Mouse (Mus musculus) left cerebral cortex, postnatal 36 days (tissue): ENCODE results near the gene S1pr2. TPM values are rescaled to one million over a fixed set of nuclear protein-coding genes. Genes with fewer than 3 reads are reported as not detected.
A peak's percentile ranks its signal among the peaks of the same experiment; 100 is the strongest.
"Not testable (repeated sequence)": the region's sequence is repeated elsewhere in the genome, so short reads cannot be mapped to it uniquely, and the experiment has no call there.

Experiments
- DNase-seq, 2 experiments: peaks; one replicate each; pipeline ENCODE4 v3.0.0; 2021 to 2022; ENCODE audit warnings: low spot score in 2 of 2, mixed read lengths in 1 of 2
- intact Hi-C: fragments of 180-260 bp; cut with DNase I; formaldehyde crosslinking; loops from one replicate; pipeline ENCODE4 v1.15.1; 2025
- total RNA-seq, 2 experiments: library from RNA; stranded (reverse); gene quantifications; 2 replicates each; pipeline ENCODE4 v1.2.3; 2021

The S1pr2 gene
- total RNA-seq = 1 to 10 TPM; 3.0 to 3.6 TPM

GRCm38 (mm10) chr9:20976216-20976960, at the start of gene S1pr2:
TSS of gene S1pr2 (minus strand) at chr9:20976781.
- intact Hi-C loops = no loop called here
- peak; percentile 43 to 48 for DNase-seq

GRCm38 (mm10) chr9:21025258-21025810, 48.8 kb upstream of the S1pr2 start:
- intact Hi-C loops = no loop called here
- DNase-seq = no peak

DNA sequence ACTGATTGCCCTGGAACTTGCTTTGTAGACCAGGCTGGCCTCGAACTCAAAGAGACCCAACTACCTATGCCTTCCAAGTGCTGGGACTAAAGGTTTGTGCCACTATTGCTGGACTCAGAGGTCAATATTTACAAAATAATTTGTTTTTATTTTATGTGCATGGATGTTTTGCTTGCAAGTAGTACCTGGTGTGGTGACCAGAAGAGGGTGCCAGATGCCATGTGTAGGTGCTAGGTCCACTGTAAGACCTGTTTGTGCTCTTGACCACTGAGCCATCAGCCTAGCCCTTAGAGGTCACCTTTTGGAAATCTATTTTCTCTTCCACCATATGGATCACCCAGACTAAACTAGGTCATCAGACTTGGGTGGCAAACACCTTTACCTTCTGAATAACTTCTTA, 46.1 kb upstream of the S1pr2 start:
- intact Hi-C loops = no loop called here
- DNase-seq = no peak

- intact Hi-C loops = no loop called here
- DNase-seq = no peak
Measured at GRCm38 (mm10) chr9:21022288-21022687, 45.7 kb upstream of the S1pr2 start.

DNA sequence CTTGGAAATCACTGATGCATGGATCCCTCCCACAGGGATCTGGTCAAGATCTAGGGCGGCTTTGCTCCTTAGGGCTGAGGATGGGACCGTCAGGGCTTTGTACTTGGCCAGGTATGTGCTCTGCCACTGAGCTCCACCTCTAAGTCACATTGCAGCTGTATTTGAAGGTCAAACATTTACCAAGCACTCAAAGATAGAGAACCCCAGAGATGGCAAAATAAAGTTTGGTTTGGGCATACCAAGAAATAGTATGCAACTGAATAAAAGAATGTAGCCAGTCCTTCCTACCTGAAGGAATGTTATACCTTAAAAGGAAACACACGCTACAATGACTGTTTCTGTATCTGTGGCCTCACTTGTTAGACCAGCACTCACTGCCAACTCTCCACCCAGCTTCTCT, 44.8 kb upstream of the S1pr2 start:
- no peak for DNase-seq

DNA sequence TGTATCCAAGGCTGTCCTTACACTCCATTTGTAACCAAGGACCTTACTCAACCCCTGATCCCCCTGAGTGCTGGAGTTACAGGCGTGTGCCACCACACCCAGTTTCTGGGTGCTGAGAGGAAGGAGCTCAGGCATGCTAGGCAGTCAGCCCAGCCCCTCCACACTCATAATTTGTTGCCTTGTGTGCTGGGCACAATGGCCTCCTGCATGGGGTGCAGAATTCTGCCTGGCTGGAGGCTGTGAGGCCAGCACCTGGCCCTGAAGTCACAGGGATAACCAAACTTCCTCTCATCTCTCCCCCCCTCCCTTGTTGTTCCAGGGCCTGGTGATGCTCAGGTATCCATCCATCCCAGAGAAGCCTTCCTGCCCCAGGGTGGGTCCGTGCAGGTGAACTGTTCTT, 42.0 kb upstream of the S1pr2 start:
- intact Hi-C loops = no loop called here
- no peak for DNase-seq

More for the DNA sequence above, 44.8 kb upstream of the S1pr2 start:
- intact Hi-C loops = no loop called here

- no peak for DNase-seq
- intact Hi-C loops = no loop called here
Measured at GRCm38 (mm10) chr9:21017177-21017575, 40.6 kb upstream of the S1pr2 start.

- DNase-seq = no peak
- intact Hi-C loops = no loop called here
Measured at GRCm38 (mm10) chr9:21016331-21017176, 40.0 kb upstream of the S1pr2 start.

- peak in 1 of 2 experiments; percentile 27 for DNase-seq
- intact Hi-C loops = no loop called here
Measured at GRCm38 (mm10) chr9:21015571-21016130, 39.1 kb upstream of the S1pr2 start, which contains the start of gene Icam1. TSS of gene Icam1 (plus strand) at chr9:21015985.

DNA sequence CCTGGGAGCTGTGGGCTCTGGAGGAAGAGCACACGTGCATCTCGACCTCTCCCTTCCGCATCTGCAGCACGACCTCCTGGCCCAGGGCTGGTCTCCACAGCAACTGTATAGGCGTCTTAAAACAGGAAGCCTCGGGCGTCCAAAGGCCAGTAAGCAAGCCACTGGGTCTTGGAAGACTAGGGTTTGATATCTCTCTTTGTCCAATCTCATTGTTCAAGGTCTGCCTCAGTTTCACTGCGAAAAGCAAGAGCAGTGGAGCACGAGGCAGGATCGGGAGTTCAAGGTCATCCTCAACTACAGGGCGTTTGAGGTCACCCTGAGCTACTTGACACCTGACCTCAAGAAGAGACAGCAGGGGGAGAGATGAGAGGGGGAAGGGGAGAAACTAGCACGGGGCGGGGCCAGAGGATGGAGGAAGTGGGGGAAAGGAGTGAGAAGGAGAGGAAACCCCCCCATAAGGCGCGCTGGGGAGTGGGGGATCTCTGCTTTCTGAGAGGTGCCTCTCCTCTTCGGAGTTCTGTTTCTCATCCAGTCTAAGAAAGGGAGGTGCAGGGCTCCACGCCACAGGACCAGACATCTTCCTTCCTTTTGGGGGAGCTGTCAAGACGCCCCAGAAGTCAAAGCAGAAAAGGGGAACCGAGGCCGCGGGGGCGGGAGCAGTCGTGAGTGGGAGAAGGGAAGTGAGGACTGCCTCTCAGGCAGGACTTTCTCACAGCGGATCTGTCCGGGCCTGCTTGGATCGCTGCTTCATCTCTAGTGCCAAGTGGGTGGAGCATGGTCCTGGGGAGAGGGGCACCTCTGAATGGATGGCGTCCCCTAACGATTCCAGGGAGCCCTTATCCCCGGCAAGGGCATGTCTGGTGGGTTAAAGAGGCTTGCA, 38.4 kb upstream of the S1pr2 start:
- intact Hi-C loops = no loop called here
- peak; percentile 36 to 37 for DNase-seq

DNA sequence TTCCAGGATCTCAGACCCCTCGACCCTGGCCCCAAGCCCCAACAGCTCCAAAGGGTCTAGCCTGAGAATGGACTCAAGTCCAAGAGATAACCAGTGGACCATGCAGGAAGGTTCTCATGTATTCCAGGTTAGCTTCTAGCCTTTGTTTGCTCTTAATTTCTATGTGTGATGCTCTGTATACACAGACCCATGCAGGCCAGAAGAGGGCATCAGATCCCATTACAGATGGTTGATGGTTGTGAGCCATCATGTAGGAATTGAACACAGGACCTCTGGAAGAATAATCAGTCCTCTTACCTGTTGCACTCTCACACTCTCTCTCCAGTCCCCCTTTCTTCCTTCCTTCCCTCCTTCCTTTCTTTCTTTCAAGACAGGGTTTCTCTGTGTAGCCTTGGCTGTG, 35.8 kb upstream of the S1pr2 start:
- intact Hi-C loops = no loop called here
- no peak for DNase-seq

DNA sequence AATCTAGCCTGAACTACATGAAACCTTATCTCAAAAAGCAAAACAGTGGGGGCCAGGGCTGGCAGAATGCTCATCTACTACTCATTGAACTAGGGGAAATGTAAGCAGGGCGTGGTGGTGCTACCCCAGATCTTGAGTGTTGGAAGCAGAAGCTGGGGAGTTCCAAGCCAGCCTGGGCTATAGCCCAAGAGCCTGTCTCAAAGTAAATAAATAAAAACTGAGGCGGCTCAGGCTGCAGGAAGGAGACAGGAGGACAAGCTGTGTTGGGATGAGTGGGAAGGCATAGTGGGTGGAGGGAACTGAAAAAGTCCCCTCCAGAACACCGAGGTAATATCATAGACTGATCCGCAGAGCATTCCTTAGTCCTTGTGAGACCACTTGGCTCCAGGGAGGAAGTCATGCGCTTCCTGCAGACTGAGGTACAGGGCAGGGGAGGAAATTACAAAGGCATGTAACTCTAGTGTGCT, 35.3 kb upstream of the S1pr2 start:
- intact Hi-C loops = no loop called here
- DNase-seq = peak; percentile 22 to 31

GRCm38 (mm10) chr9:21010939-21011541, 34.5 kb upstream of the S1pr2 start:
- DNase-seq, intact Hi-C loops: not testable (repeated sequence)

DNA sequence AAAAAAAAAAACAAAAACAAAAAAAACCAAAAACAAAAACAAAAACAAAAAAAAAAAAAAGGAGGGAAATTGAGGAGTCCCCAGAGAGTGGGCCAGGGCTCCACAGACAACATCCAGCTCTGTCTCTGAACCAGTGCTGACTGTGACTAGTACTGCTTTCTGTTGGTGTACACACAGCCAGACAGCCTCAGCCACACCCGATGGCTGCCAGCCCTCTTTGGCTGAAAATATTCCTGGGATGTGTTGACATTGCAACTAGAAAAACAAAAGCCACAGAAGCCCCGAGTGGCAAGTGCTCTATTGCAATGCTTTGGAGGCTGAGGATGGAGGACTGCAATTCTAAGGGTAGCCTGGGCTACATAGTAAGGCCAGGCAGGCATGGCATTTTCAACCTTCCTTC, 33.8 kb upstream of the S1pr2 start:
- no peak for DNase-seq
- intact Hi-C loops = no loop called here

- intact Hi-C loops = no loop called here
- no peak for DNase-seq
Measured at GRCm38 (mm10) chr9:21008007-21008406, 31.4 kb upstream of the S1pr2 start.

DNA sequence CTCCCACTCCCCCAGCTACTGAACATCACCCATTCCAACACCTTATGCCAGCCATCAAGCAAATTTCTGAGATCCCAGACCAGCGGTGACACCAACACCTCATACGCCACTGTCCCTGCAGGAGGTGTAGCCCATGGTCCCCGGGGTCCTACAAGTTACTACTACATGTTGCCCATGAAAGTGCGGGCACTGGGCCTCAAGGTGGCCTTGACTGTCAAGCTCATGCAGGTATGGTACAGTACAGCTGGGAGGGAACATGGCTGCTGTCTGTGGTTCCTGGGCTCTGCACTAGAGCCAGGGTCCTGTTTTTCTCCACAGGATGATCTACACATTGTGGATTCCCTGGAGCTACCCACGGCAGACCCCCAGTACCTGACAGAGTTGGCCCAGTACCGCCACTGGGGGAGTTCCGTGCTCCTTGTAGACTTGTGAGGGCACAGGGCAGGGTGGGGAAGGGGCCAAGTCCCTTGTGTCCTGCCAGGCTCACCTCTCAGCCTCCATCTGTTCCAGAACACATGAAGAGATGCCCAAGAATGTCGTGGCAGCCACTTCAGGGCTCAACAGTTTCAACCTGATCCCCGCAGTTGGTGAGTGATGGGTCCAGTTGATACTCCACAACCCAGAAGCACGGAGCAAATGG, 30.9 kb upstream of the S1pr2 start:
- no peak for DNase-seq
- intact Hi-C loops = no loop called here

DNA sequence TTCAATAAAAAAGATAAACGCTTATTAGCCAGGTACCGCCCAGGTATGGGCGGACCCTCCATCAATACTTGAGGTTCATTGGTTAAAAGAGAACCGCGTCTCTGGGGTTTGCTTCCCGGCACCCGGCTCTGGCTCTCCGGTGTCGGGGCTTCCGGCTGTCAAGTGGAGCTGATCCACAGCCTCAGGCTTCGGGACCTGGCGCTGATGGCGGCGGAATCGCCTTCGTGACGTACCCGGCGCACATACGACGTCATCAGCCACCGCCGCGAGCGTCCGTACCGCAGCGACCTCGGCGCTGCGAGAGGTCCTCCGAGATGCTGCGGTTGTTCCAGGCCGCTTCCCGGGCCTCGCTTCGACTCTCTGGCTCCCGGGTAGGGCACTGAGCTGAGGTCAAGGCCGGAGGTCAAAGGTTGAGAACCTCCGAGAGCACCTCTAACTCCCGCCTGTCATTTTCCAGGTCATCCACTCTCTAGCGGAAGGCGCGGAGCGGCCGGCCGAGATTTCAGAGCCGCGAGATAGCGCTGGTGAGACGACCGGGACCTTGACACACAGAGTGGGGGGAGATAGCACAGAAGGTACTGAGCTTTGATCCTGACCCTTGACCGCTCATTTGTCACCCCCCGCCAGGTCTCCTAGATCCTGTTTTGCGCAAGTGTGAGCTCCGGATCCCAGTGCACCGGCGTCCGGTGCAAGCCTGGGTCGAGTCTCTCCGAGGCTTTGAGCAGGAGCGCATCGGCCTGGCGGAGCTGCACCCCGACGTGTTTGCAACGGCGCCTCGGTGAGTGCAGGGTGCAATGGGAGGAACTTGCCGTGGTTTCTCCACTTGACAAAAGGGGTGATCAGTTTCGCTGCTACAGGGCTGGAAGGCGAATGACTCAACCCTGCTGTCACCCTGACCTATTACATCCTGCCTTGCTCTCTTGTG, 26.3 kb upstream of the S1pr2 start, which contains the start of gene Mrpl4:
Gene Mrpl4 (plus strand): TSS at position 112 of the 925 bp plus-strand sequence.
- intact Hi-C loops = loop anchor here (2.0 kb wide), 1 partner anchor 50 kb away; no protein-coding TSS in a partner anchor
- peak; percentile 92 to 94 for DNase-seq
